Mouse (Mus musculus): ENCODE data around the gene Eif2s1.
"Not testable (repeated sequence)": the region's sequence is repeated elsewhere in the genome, so short reads cannot be mapped to it uniquely, and the experiment has no call there.

Gene Eif2s1

GRCm38 (mm10) chr12:78916278-78916677 is 54.7 kb downstream of the Eif2s1 start:
- no peak for DNase-seq

GRCm38 (mm10) chr12:78918227-78919078 is 56.8 kb downstream of the Eif2s1 start:
- peak; percentile 89 for DNase-seq

GRCm38 (mm10) chr12:78919079-78919712 is 57.6 kb downstream of the Eif2s1 start:
- DNase-seq, result peak; percentile 89

- DNase-seq, result no peak
Measured at GRCm38 (mm10) chr12:78921421-78921820, 59.8 kb downstream of the Eif2s1 start.

- no peak for DNase-seq
Measured at GRCm38 (mm10) chr12:78922058-78922457, 60.4 kb downstream of the Eif2s1 start.

GRCm38 (mm10) chr12:78922977-78923376 is 61.4 kb downstream of the Eif2s1 start:
- DNase-seq, result not testable (repeated sequence)

GRCm38 (mm10) chr12:78923539-78924189 is 62.0 kb downstream of the Eif2s1 start:
- no peak for DNase-seq

GRCm38 (mm10) chr12:78927287-78927686 is 65.7 kb downstream of the Eif2s1 start:
- no peak for DNase-seq

GRCm38 (mm10) chr12:78929900-78930299 is 68.3 kb downstream of the Eif2s1 start:
- no peak for DNase-seq

- DNase-seq, result no peak
Measured at GRCm38 (mm10) chr12:78936494-78936893, 74.9 kb downstream of the Eif2s1 start.
